Mouse (Mus musculus) midbrain, embryonic 14.5 days (tissue): ENCODE data around the gene Pnn. TPM values are rescaled to one million over a fixed set of nuclear protein-coding genes. Genes with fewer than 3 reads are reported as not detected.

ENCODE experiments used
- ATAC-seq: fragments of 200-750 bp; cut with Nextera tagmentation; 2 replicates; pipeline ENCODE4 v1.8.0; 2017; ENCODE audit warnings: moderate number of reproducible peaks, moderate library complexity; ENCODE audit not compliant: low FRiP score, low TSS enrichment
- DNase-seq: peaks from one replicate; pipeline ENCODE4 v3.0.0-alpha.2; 2015
- H3K27ac ChIP-seq: fragments of 300-500 bp; sonication (generic); replicated peaks from 2 replicates; pipeline ENCODE4 v1.5.1; 2014; ENCODE audit warnings: mild to moderate bottlenecking, low read depth, low read length, moderate library complexity
- H3K27me3 ChIP-seq: fragments of 300-500 bp; sonication (generic); 2 replicates; pipeline ENCODE4 v1.6.1; 2014; ENCODE audit warnings: low read length, control low read depth, mixed read lengths; ENCODE audit not compliant: control insufficient read depth, insufficient read depth
- H3K36me3 ChIP-seq: fragments of 300-500 bp; sonication (generic); 2 replicates; pipeline ENCODE4 v1.6.1; 2014; ENCODE audit warnings: low read length, control low read depth; ENCODE audit not compliant: control insufficient read depth, insufficient read depth
- H3K4me1 ChIP-seq: fragments of 300-500 bp; sonication (generic); 2 replicates; pipeline ENCODE4 v1.6.1; 2014; ENCODE audit warnings: mild to moderate bottlenecking, antibody characterized with exemption, low read length, control low read depth; ENCODE audit not compliant: control insufficient read depth, insufficient read depth
- H3K4me2 ChIP-seq: fragments of 300-500 bp; sonication (generic); 2 replicates; pipeline ENCODE4 v1.6.1; 2014; ENCODE audit warnings: mild to moderate bottlenecking, low read length, moderate library complexity
- H3K4me3 ChIP-seq: fragments of 300-500 bp; sonication (generic); replicated peaks from 2 replicates; pipeline ENCODE4 v1.5.1; 2014; ENCODE audit warnings: low read depth, low read length
- H3K9ac ChIP-seq: fragments of 300-500 bp; sonication (generic); replicated peaks from 2 replicates; pipeline ENCODE4 v1.6.1; 2014; ENCODE audit warnings: mild to moderate bottlenecking, low read length, moderate library complexity
- H3K9me3 ChIP-seq: fragments of 300-500 bp; sonication (generic); 2 replicates; pipeline ENCODE4 v1.6.1; 2016; ENCODE audit warnings: low read length, control low read depth, mixed read lengths; ENCODE audit not compliant: control insufficient read depth
- WGBS: fragments of 180-500 bp; shearing (Covaris S2); extraction: QIAGEN DNeasy Blood & Tissue Kit; methylation state at CpG from one replicate; pipeline ENCODE4 v1.1.7; 2014; 5-methylcytosine and 5-hydroxymethylcytosine counted together
- polyA plus RNA-seq: library from polyadenylated mRNA; unstranded; fragments of >200 nt; fragmentation: Nextera tagmentation; extraction: Ambion mirVana; gene quantifications from 2 replicates; pipeline ENCODE4 v1.2.1, GENCODE M21; 2014

Gene Pnn
- polyA plus RNA-seq, 1 experiment from 2014 or later = 77.6 TPM

- Histone ChIP-seq H3K4me1 (peaks cover 4% of the 10 kb centered on the region), H3K36me3 (peaks cover 27% of the 10 kb centered on the region), H3K9ac (no peak overlapping the region; the same call in 1 of the 2 replicates), H3K9me3 (no peaks in the 10 kb centered on the region), H3K27me3 (no peaks in the 10 kb centered on the region), H3K4me3 (peak overlapping the region; percentile 89; the same call in 1 of the 2 replicates), H3K4me2 (peak overlapping the region; percentile 62), H3K27ac (peak overlapping the region; percentile 92)
- 80% methylated on average over 3 of the region's 3 CpGs for WGBS
- ATAC-seq = no peak
- no peak for DNase-seq
These were observed 908 bp upstream of the Pnn start for GRCm38 (mm10) chr12:59065776-59066175.

DNA sequence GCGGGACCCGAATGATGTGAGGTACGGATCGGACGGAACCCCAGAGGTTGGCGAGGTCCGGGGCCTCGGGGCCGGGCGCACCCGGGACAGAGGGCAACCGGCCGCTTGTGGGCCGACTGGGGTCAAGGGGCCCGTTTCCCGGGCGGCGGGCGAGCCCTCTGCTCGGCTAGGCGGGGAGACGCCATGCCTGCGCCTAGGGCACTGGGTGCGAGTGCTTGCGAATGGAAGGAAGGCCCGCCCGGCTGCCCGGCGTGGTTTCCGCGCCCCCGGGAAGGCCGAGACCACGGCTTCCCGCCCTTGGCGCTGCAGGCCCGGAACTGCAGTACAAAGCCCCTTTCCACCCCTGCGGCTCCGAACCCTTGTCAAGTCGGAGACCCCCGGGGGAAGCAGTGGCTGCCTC is 411 bp downstream of the Pnn start:
- peaks cover 4% of the 10 kb centered on the region for H3K4me1 ChIP-seq
- no peaks in the 10 kb centered on the region for H3K27me3 ChIP-seq
- peak overlapping the region; percentile 84 for H3K4me2 ChIP-seq
- H3K27ac ChIP-seq = peak overlapping the region; percentile 92
- peak overlapping the region; percentile 89 for H3K4me3 ChIP-seq
- WGBS = under 1% methylated on average over 41 of the region's 41 CpGs
- no peaks in the 10 kb centered on the region for H3K9me3 ChIP-seq
- peak; percentile 59; the same call in 1 of the 2 replicates for ATAC-seq
- no peak for DNase-seq
- H3K9ac ChIP-seq = peak overlapping the region; percentile 99
- peaks cover 40% of the 10 kb centered on the region for H3K36me3 ChIP-seq

DNA sequence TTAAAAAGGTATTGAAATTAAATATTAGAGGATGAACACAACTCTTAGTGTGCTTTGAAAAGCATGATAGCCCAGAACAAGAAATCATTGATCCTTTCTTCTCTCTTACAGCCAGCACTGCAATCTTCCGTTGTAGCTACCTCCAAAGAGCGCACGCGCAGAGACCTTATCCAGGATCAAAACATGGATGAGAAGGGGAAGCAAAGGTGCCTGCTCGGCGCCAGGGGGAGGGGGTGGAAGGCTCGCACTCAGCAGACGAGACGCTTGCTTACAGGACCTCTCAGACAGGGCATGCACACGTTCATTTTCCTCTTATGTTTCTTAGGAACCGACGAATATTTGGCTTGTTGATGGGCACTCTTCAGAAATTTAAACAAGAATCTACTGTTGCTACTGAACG is 2.1 kb downstream of the Pnn start:
- no peaks in the 10 kb centered on the region for H3K27me3 ChIP-seq
- no peak overlapping the region for H3K9ac ChIP-seq
- H3K4me1 ChIP-seq = peaks cover 4% of the 10 kb centered on the region
- no peaks in the 10 kb centered on the region for H3K9me3 ChIP-seq
- H3K4me2 ChIP-seq = no peak overlapping the region
- whole genome bisulfite sequencing = 94% methylated on average over 13 of the region's 13 CpGs
- H3K4me3 ChIP-seq = no peak overlapping the region
- peaks cover 51% of the 10 kb centered on the region for H3K36me3 ChIP-seq
- no peak for ATAC-seq
- DNase-seq = no peak
- H3K27ac ChIP-seq = no peak overlapping the region

DNA sequence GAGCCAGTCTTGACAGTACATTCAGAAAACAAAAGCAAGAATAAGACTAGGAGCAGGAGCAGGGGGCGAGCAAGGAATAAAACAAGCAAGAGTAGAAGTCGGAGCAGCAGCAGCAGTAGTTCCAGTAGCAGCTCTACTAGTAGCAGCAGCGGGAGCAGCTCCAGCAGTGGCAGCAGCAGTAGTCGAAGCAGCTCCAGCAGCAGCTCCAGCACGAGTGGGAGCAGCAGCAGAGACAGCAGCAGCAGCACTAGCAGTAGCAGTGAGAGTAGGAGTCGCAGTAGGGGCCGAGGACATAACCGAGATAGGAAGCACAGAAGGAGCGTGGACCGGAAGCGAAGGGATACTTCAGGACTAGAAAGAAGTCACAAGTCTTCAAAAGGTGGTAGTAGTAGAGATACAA is 5.6 kb downstream of the Pnn start:
- DNase-seq (no peak), ATAC-seq (no peak)
- WGBS = 89% methylated on average over 11 of the region's 11 CpGs
- Histone ChIP-seq H3K4me2 (no peak overlapping the region), H3K9me3 (no peaks in the 10 kb centered on the region), H3K36me3 (peaks cover 58% of the 10 kb centered on the region), H3K4me3 (no peak overlapping the region), H3K27ac (no peak overlapping the region), H3K4me1 (peaks cover 4% of the 10 kb centered on the region), H3K9ac (no peak overlapping the region), H3K27me3 (no peaks in the 10 kb centered on the region)

- DNase-seq (no peak), ATAC-seq (no peak)
- WGBS = 90% methylated on average over 3 of the region's 3 CpGs
- H3K9ac ChIP-seq = no peak overlapping the region
- H3K9me3 ChIP-seq = no peaks in the 10 kb centered on the region
- H3K4me2 ChIP-seq = no peak overlapping the region
- H3K27ac ChIP-seq = no peak overlapping the region
- no peak overlapping the region for H3K4me3 ChIP-seq
- no peaks in the 10 kb centered on the region for H3K27me3 ChIP-seq
- H3K4me1 ChIP-seq = no peaks in the 10 kb centered on the region
- peaks cover 48% of the 10 kb centered on the region for H3K36me3 ChIP-seq
These were observed 7.4 kb downstream of the Pnn start for GRCm38 (mm10) chr12:59074052-59074451.

GRCm38 (mm10) chr12:59076996-59077395 is 10.3 kb downstream of the Pnn start:
- no peak for ATAC-seq

DNA sequence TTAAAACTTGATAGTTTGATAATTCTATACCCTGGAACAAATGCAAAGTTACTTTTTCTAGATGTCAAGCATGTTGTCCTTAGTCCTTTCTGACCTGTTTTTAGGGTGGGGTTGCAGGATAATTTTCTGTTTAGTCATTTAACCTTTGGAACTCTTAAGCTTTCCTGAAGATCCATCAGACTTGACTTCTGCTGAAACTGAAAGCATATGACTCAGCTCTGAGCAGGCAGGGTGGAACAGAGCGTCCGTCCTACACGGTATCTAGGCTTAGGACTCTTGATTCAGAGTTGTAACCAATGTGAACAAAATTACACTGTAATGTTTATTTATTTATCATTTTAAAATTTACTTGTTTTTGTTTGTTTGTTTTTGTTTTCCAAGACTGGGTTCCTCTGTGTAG is 11.2 kb downstream of the Pnn start:
- no peak overlapping the region for H3K4me3 ChIP-seq
- H3K27ac ChIP-seq = no peak overlapping the region
- no peaks in the 10 kb centered on the region for H3K9me3 ChIP-seq
- H3K27me3 ChIP-seq = no peaks in the 10 kb centered on the region
- ATAC-seq (no peak), DNase-seq (no peak)
- peaks cover 12% of the 10 kb centered on the region; the same call in 1 of the 2 replicates for H3K36me3 ChIP-seq
- no peak overlapping the region for H3K9ac ChIP-seq
- no peak overlapping the region for H3K4me2 ChIP-seq
- WGBS = 97% methylated on average over 3 of the region's 3 CpGs
- no peaks in the 10 kb centered on the region for H3K4me1 ChIP-seq

More at GRCm38 (mm10) chr12:59076996-59077395, 10.3 kb downstream of the Pnn start:
- H3K4me3 ChIP-seq = no peak overlapping the region
- no peak for DNase-seq
- H3K9me3 ChIP-seq = no peaks in the 10 kb centered on the region
- no peaks in the 10 kb centered on the region for H3K4me1 ChIP-seq
- H3K27me3 ChIP-seq = no peaks in the 10 kb centered on the region
- no peak overlapping the region for H3K27ac ChIP-seq
- H3K9ac ChIP-seq = no peak overlapping the region
- H3K36me3 ChIP-seq = peaks cover 19% of the 10 kb centered on the region
- H3K4me2 ChIP-seq = no peak overlapping the region
- 94% methylated on average over 3 of the region's 3 CpGs for WGBS

- Histone ChIP-seq H3K27ac (no peak overlapping the region), H3K4me1 (no peaks in the 10 kb centered on the region), H3K4me2 (no peak overlapping the region), H3K9me3 (no peaks in the 10 kb centered on the region), H3K36me3 (no peaks in the 10 kb centered on the region), H3K27me3 (no peaks in the 10 kb centered on the region), H3K4me3 (no peak overlapping the region), H3K9ac (no peak overlapping the region)
- no peak for ATAC-seq
- no peak for DNase-seq
- 85% methylated on average over 4 of the region's 4 CpGs for WGBS
These were observed 13.8 kb downstream of the Pnn start for GRCm38 (mm10) chr12:59080461-59080860.

- DNase-seq = no peak
These were observed 17.8 kb downstream of the Pnn start for GRCm38 (mm10) chr12:59084446-59084845.

More at GRCm38 (mm10) chr12:59084446-59084845, 17.8 kb downstream of the Pnn start:
- Histone ChIP-seq H3K27me3 (no peaks in the 10 kb centered on the region), H3K4me3 (no peak overlapping the region), H3K27ac (no peak overlapping the region), H3K36me3 (no peaks in the 10 kb centered on the region), H3K9me3 (no peaks in the 10 kb centered on the region), H3K9ac (no peak overlapping the region), H3K4me2 (no peak overlapping the region), H3K4me1 (no peaks in the 10 kb centered on the region)
- WGBS = 79% methylated on average over 5 of the region's 5 CpGs
- ATAC-seq = no peak
